Comparison of ENCODE assay signal across 9 mouse cellular contexts in genomic region chr6:8949665-8950201, GRCm38 (mm10). TPM values are rescaled to one million over a fixed set of nuclear protein-coding genes. Genes with fewer than 3 reads are reported as not detected.
DNase-seq lines count a peak whose midpoint lies in the region; ATAC-seq and TF ChIP-seq lines count a peak whose summit lies in the region.
"Had no signal": no experiment of that assay in that cellular context is flagged by ENCODE, and none has a peak within 500 bp of the region (broad histone marks: within the 10 kb centered on the region; RNA-seq: fewer than 3 reads in every experiment).

No protein-coding gene starts in this region.

- TF ChIP-seq EP300 in heart, postnatal 0 days (IDR thresholded peaks at IDR 0.05; ENCODE audit: low read depth), result no peak

- H3K27ac ChIP-seq in kidney, postnatal 0 days, result no peak overlapping the region
- no peak overlapping the region for H3K27ac ChIP-seq in heart, postnatal 0 days (ENCODE audit: low read depth)
- peak overlapping the region; percentile 87 for H3K27ac ChIP-seq in midbrain, embryonic 13.5 days

- ATAC-seq in kidney, postnatal 0 days (replicated peaks; ENCODE audit: low FRiP score, low read depth), result no peak
- no peak for ATAC-seq in heart, postnatal 0 days (ENCODE audit: insufficient read depth, low read depth)
- peak; percentile 70 for ATAC-seq in midbrain, embryonic 13.5 days

- no peak overlapping the region for H3K9ac ChIP-seq in kidney, postnatal 0 days (ENCODE audit: low read depth, low read length)
- H3K9ac ChIP-seq in heart, postnatal 0 days (replicated peaks; ENCODE audit: low read depth, low read length), result no peak overlapping the region
- H3K9ac ChIP-seq in midbrain, embryonic 13.5 days (replicated peaks), result peak overlapping the region; percentile 78

- H3K4me2 ChIP-seq in kidney, postnatal 0 days (ENCODE audit: low read length), result peak overlapping the region; percentile 22; the same call in 1 of the 2 replicates
- peak overlapping the region; percentile 55 for H3K4me2 ChIP-seq in heart, postnatal 0 days (ENCODE audit: low read depth, low read length)
- peak overlapping the region; percentile 96 for H3K4me2 ChIP-seq in midbrain, embryonic 13.5 days (replicated peaks)

- peaks cover 7% of the 10 kb centered on the region; the same call in 1 of the 2 replicates for H3K4me1 ChIP-seq in kidney, postnatal 0 days (replicated peaks; ENCODE audit: insufficient read depth, low read length)
- H3K4me1 ChIP-seq in heart, postnatal 0 days (ENCODE audit: control insufficient read depth, insufficient read depth), result peaks cover 9% of the 10 kb centered on the region; the same call in 1 of the 2 replicates
- peaks cover 40% of the 10 kb centered on the region for H3K4me1 ChIP-seq in midbrain, embryonic 13.5 days (replicated peaks)

- DNase-seq in kidney, postnatal 0 days (ENCODE audit: low spot score), result no peak
- no peak for DNase-seq in kidney, adult 11 months
- peak; percentile 64 to 73 for DNase-seq in cerebellum, postnatal 25 days
- no peak for DNase-seq in heart, postnatal 0 days (ENCODE audit: low spot score)
- DNase-seq in yolk sac, embryonic 10.5 days (ENCODE audit: low spot score), result no peak
- DNase-seq in lung, postnatal 4 days, result no peak
- no peak for DNase-seq in layer of hippocampus, adult 8-10 months (ENCODE audit: low spot score in 2 of 2)

- no peaks in the 10 kb centered on the region for H3K36me3 ChIP-seq in kidney, postnatal 0 days (ENCODE audit: insufficient read depth, low read length)
- no peaks in the 10 kb centered on the region for H3K36me3 ChIP-seq in heart, postnatal 0 days (replicated peaks; ENCODE audit: control insufficient read depth, insufficient read depth, low read length)
- H3K36me3 ChIP-seq in midbrain, embryonic 13.5 days, result no peaks in the 10 kb centered on the region

- H3K27me3 ChIP-seq in kidney, postnatal 0 days (ENCODE audit: insufficient read depth, low read length), result peaks cover 67% of the 10 kb centered on the region
- H3K27me3 ChIP-seq in heart, postnatal 0 days (ENCODE audit: control insufficient read depth, insufficient read depth, low read length), result peaks cover 78% of the 10 kb centered on the region
- peaks cover 72% of the 10 kb centered on the region for H3K27me3 ChIP-seq in midbrain, embryonic 13.5 days

- H3K4me3 ChIP-seq in kidney, postnatal 0 days (replicated peaks; ENCODE audit: low read depth, low read length), result 0 out of 2 replicates have a peak overlapping the region, but pooled peaks have one; percentile 4
- H3K4me3 ChIP-seq in heart, postnatal 0 days (ENCODE audit: low read depth, low read length), result peak overlapping the region; percentile 34
- peak overlapping the region; percentile 63 for H3K4me3 ChIP-seq in midbrain, embryonic 13.5 days (replicated peaks)

- WGBS in kidney, postnatal 0 days, result under 1% methylated on average over 31 of the region's 31 CpGs
- WGBS in heart, postnatal 0 days, result 1% methylated on average over 31 of the region's 31 CpGs
- 1% methylated on average over 31 of the region's 31 CpGs for WGBS in midbrain, embryonic 13.5 days

- H3K9me3 ChIP-seq in kidney, postnatal 0 days (replicated peaks; ENCODE audit: low read length), result no peaks in the 10 kb centered on the region
- no peaks in the 10 kb centered on the region for H3K9me3 ChIP-seq in heart, postnatal 0 days (replicated peaks; ENCODE audit: control insufficient read depth, low read length)
- H3K9me3 ChIP-seq in midbrain, embryonic 13.5 days, result no peaks in the 10 kb centered on the region

- no peak for TF ChIP-seq CTCF in kidney, postnatal 0 days (IDR thresholded peaks at IDR 0.05; ENCODE audit: low read depth)
- no peak for TF ChIP-seq CTCF in heart, postnatal 0 days (IDR thresholded peaks at IDR 0.05; ENCODE audit: low read depth)

RNA-seq across cellular contexts. Expression of gene Nxph1, which starts 1.5 kb away (rescaled TPM):
- polyA plus RNA-seq in kidney, postnatal 0 days (2015; fragmentation: Nextera tagmentation; extraction: Ambion mirVana), result 0.06 TPM in 1 of 2 replicates, not detected in the other
- total RNA-seq in heart, postnatal 0 days (2014; rRNA removed; ENCODE audit: low replicate concordance), result not detected in 2 replicates
- 0.05 and 0.07 TPM in 2 replicates for polyA plus RNA-seq in heart, postnatal 0 days (2015; fragmentation: Nextera tagmentation; extraction: Ambion mirVana)
- polyA plus RNA-seq in midbrain, embryonic 13.5 days (2015; fragmentation: Nextera tagmentation; extraction: Ambion mirVana), result 43.9 and 54.7 TPM in 2 replicates
- total RNA-seq in layer of hippocampus, adult 8-10 months (2022), result 10 to 100 TPM; 37.4 to 38.6 (median 38.1) TPM
- polyA plus RNA-seq: small intestine, adult 2 months had no signal

Comparison
In these comparisons a context has a peak if more than half of its experiments do, and no peak if none do; other contexts are left out.
1. DNase-seq: peak in cerebellum, postnatal 25 days (2 of 2); none in kidney, postnatal 0 days (single experiment), kidney, adult 11 months (single experiment), heart, postnatal 0 days (single experiment), yolk sac, embryonic 10.5 days (single experiment), lung, postnatal 4 days (0 of 2) and layer of hippocampus, adult 8-10 months (0 of 2).
2. H3K4me2 ChIP-seq: peak in every context shown above with its lines; median percentile 96 in midbrain, embryonic 13.5 days; 55 in heart, postnatal 0 days; 22 in kidney, postnatal 0 days.
3. H3K4me3 ChIP-seq: peak in every context shown above with its lines; median percentile 63 in midbrain, embryonic 13.5 days; 34 in heart, postnatal 0 days; 4 in kidney, postnatal 0 days.
4. RNA of gene Nxph1, which starts 1.5 kb away (polyA plus RNA-seq): 43.9 to 54.7 TPM in midbrain, embryonic 13.5 days; 0.05 to 0.07 TPM in heart, postnatal 0 days and 0.06 TPM in kidney, postnatal 0 days; every median in the first group is over 10 times any median in the second.